In genomic region chr17:73273809-73274208, GRCm38 (mm10) we compare ENCODE assay signal across 17 mouse cellular contexts.
DNase-seq lines count a peak whose midpoint lies in the region; ATAC-seq lines count a peak whose summit lies in the region.
"Had no signal": no experiment of that assay in that cellular context is flagged by ENCODE, and none has a peak within 500 bp of the region (broad histone marks: within the 10 kb centered on the region; RNA-seq: fewer than 3 reads in every experiment).

No protein-coding gene starts in this region.

- no peaks in the 10 kb centered on the region for H3K27me3 ChIP-seq in liver, embryonic 16.5 days (ENCODE audit: control insufficient read depth, insufficient read depth, low read depth, low read length)
- H3K27me3 ChIP-seq in forebrain, embryonic 11.5 days (ENCODE audit: control insufficient read depth, insufficient read depth, low read length): no peaks in the 10 kb centered on the region
- H3K27me3 ChIP-seq: heart, embryonic 13.5 days; hindbrain, embryonic 13.5 days; lung, embryonic 15.5 days; midbrain, embryonic 13.5 days; neural tube, embryonic 13.5 days had no signal

- H3K4me1 ChIP-seq in liver, embryonic 16.5 days (ENCODE audit: control insufficient read depth, low read depth, low read length): no peaks in the 10 kb centered on the region
- H3K4me1 ChIP-seq in forebrain, embryonic 11.5 days (replicated peaks; ENCODE audit: control insufficient read depth, insufficient read depth, low read length): no peaks in the 10 kb centered on the region
- H3K4me1 ChIP-seq: heart, embryonic 13.5 days; lung, embryonic 15.5 days had no signal

- DNase-seq in liver (no peak), 416B (ENCODE audit: low read depth) (peak; percentile 81), MEL-GATA-1-ER (ENCODE audit: extremely low read depth, low read depth) (peak; percentile 67)
- DNase-seq in forebrain, embryonic 11.5 days (ENCODE audit: low spot score): no peak
- DNase-seq in layer of hippocampus, postnatal 36 days: no peak
- DNase-seq in cerebellum, adult 11-12 months: no peak
- DNase-seq: cerebellum, adult 9-10 months; gastrocnemius, postnatal 25 days; kidney, adult 2 months had no signal

- peak; percentile 30; the same call in 1 of the 2 replicates for ATAC-seq in liver, embryonic 16.5 days (ENCODE audit: low read depth)
- ATAC-seq in megakaryocyte, adult 5-6 weeks (ENCODE audit: poor library complexity, severe bottlenecking): peak; percentile 90
- ATAC-seq in forebrain, embryonic 11.5 days (replicated peaks; ENCODE audit: low FRiP score): no peak
- ATAC-seq: midbrain, embryonic 13.5 days had no signal

- H3K27ac ChIP-seq in liver, embryonic 16.5 days (ENCODE audit: low read length): no peak overlapping the region
- H3K27ac ChIP-seq in forebrain, embryonic 11.5 days (ENCODE audit: low read depth, low read length): no peak overlapping the region
- H3K27ac ChIP-seq: heart, embryonic 13.5 days; hindbrain, embryonic 13.5 days; lung, embryonic 15.5 days; midbrain, embryonic 13.5 days; neural tube, embryonic 13.5 days had no signal

- 38% methylated on average over 7 of the region's 7 CpGs for WGBS in liver, embryonic 16.5 days (ENCODE audit: insufficient replicate concordance)
- 86% methylated on average over 7 of the region's 7 CpGs for WGBS in forebrain, embryonic 11.5 days

- H3K9me3 ChIP-seq in liver, embryonic 16.5 days (replicated peaks; ENCODE audit: control insufficient read depth, low read length): no peaks in the 10 kb centered on the region
- H3K9me3 ChIP-seq in forebrain, embryonic 11.5 days (ENCODE audit: control insufficient read depth, low read length): no peaks in the 10 kb centered on the region
- H3K9me3 ChIP-seq: heart, embryonic 13.5 days; hindbrain, embryonic 13.5 days; lung, embryonic 15.5 days; midbrain, embryonic 13.5 days; neural tube, embryonic 13.5 days had no signal

- no peaks in the 10 kb centered on the region for H3K36me3 ChIP-seq in liver, embryonic 16.5 days (ENCODE audit: control insufficient read depth, insufficient read depth)
- H3K36me3 ChIP-seq in forebrain, embryonic 11.5 days (ENCODE audit: control insufficient read depth, insufficient read depth, low read length): no peaks in the 10 kb centered on the region
- H3K36me3 ChIP-seq: heart, embryonic 13.5 days; hindbrain, embryonic 13.5 days; lung, embryonic 15.5 days; midbrain, embryonic 13.5 days; neural tube, embryonic 13.5 days had no signal

- no peak overlapping the region for H3K4me3 ChIP-seq in liver, embryonic 16.5 days (ENCODE audit: low read depth, low read length)
- H3K4me3 ChIP-seq in forebrain, embryonic 11.5 days (ENCODE audit: low read depth, low read length): no peak overlapping the region
- H3K4me3 ChIP-seq: erythroblast, embryonic 14.5 days; heart, embryonic 13.5 days; hindbrain, embryonic 13.5 days; lung, embryonic 15.5 days; midbrain, embryonic 13.5 days; neural tube, embryonic 13.5 days had no signal

- H3K4me2 ChIP-seq in liver, embryonic 16.5 days (ENCODE audit: low read depth, low read length): no peak overlapping the region
- no peak overlapping the region for H3K4me2 ChIP-seq in forebrain, embryonic 11.5 days (ENCODE audit: low read depth, low read length, severe bottlenecking)
- H3K4me2 ChIP-seq: heart, embryonic 13.5 days; hindbrain, embryonic 13.5 days; lung, embryonic 15.5 days; midbrain, embryonic 13.5 days; neural tube, embryonic 13.5 days had no signal

- H3K9ac ChIP-seq in liver, embryonic 16.5 days (ENCODE audit: low read depth, low read length): no peak overlapping the region
- H3K9ac ChIP-seq in forebrain, embryonic 11.5 days (ENCODE audit: low read length): no peak overlapping the region
- H3K9ac ChIP-seq: heart, embryonic 13.5 days; hindbrain, embryonic 13.5 days; lung, embryonic 15.5 days; midbrain, embryonic 13.5 days; neural tube, embryonic 13.5 days had no signal

Comparison
In these comparisons a context has a peak if more than half of its experiments do, and no peak if none do; other contexts are left out.
1. DNase-seq: peak in 416B (single experiment) and MEL-GATA-1-ER (single experiment); none in liver (single experiment), forebrain, embryonic 11.5 days (single experiment), layer of hippocampus, postnatal 36 days (0 of 2) and cerebellum, adult 11-12 months (single experiment).